Mouse (Mus musculus) urinary bladder, postnatal 25 days (tissue): ENCODE results near the gene Aldh3b2.
"Not testable (repeated sequence)": the region's sequence is repeated elsewhere in the genome, so short reads cannot be mapped to it uniquely, and the experiment has no call there.

ENCODE experiments used
- DNase-seq: peaks from one replicate; pipeline ENCODE4 v3.0.0; 2022; ENCODE audit warnings: low spot score

Gene Aldh3b2

DNA sequence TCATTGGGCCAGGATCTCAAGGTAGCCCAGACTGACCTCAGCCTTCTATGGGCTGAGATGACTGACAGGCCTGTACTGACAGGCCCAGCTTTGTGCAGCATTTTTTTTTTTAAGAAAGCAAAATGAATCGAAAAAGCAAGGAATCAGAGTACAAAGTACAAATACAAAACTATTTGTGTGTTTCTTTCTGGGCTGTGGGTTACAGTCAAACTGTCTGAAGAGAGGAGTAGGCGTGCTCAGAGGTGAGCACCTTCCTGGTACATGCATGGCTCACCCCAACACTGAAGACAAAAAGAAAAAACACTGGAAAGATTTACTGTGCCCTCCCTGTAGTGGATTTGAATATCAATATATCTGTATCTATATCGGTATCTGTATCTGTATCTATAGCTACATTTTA lies 24.3 kb upstream of the Aldh3b2 start:
- no peak for DNase-seq

GRCm38 (mm10) chr19:3948546-3948945 lies 23.6 kb upstream of the Aldh3b2 start:
- no peak for DNase-seq

GRCm38 (mm10) chr19:3950331-3950730 lies 21.8 kb upstream of the Aldh3b2 start:
- DNase-seq: no peak

- no peak for DNase-seq
These were observed 20.7 kb upstream of the Aldh3b2 start for GRCm38 (mm10) chr19:3951461-3951860.

DNA sequence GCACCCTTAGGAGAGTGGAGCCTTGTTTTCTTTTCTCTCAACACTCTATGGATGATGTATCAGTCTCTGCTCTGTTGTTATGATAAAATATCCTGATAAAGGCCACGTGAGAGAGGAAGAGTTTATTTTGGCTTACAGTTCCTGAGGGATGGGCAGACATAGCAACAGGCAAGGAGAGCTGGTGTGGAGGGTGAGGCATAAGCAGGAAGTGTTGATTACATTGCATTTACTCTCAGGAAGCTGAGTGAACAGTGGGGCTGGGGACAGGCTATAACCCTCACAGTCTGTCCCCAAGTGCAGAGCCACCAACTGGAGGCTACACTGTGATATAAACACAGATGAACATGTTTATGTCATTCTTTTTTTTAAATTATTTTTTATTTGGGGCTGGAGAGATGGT lies 20.0 kb upstream of the Aldh3b2 start:
- no peak for DNase-seq

GRCm38 (mm10) chr19:3955033-3955432 lies 17.1 kb upstream of the Aldh3b2 start:
- DNase-seq: no peak

- DNase-seq: no peak
These were observed 16.3 kb upstream of the Aldh3b2 start for GRCm38 (mm10) chr19:3955804-3956203.

DNA sequence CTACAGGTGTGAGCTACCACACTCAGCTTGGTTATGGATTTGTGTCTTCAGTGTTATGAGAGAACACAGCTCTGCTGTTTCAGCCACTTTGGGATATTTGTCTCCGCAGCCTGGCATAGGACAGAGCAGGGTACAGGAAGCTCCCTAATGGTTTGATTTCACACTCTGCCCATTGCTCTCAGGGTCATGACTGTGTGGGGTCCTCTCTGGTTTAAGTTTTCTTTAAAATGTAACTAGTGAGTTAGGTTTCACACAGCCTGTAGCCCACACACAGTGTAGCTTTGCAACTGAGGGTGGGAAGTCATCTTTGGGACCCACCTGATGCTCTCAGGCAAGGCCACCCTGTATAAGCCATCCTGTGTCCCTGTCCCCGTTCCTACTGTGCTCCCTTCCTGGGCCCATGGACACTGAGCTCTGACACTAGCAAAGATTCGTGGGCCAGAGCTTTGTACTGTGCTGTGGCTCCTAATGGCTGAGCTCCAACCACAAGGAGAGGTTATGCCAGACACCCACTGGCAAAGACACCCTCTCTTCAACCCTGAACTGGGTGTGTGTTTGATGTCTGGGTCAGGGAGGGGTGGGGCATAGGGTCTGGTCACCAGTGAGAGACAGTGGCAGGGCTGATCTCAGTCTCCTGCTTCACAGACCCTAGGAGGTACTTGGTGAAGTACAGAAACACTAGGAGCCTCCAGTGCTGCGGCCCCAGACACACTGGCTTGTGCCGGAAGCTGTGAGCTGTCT lies 14.7 kb upstream of the Aldh3b2 start:
- DNase-seq: not testable (repeated sequence)

DNA sequence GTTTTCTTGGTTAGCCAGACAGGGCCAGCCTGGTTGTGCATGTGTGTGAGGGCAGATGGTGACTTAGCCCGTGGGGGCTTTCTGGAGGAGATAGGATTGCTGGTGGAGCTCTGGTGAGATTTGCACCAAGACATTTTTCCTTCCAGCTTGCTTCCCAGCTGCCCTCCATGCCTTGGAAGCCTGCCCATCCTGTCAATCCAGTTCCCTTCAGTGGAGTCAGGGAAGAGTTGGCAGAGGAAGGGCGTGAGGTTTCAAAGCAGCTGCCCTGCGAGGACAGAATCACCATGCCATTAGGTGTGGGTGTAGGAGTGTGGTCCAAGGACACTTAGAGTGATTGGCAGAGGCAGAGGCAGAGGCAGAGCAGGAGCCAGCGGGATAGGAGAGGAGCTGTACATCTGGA lies 13.7 kb upstream of the Aldh3b2 start, which contains the start of gene Aldh3b3:
Gene Aldh3b3 (plus strand): TSS at position 176 of the 400 bp plus-strand sequence.
- DNase-seq: no peak

DNA sequence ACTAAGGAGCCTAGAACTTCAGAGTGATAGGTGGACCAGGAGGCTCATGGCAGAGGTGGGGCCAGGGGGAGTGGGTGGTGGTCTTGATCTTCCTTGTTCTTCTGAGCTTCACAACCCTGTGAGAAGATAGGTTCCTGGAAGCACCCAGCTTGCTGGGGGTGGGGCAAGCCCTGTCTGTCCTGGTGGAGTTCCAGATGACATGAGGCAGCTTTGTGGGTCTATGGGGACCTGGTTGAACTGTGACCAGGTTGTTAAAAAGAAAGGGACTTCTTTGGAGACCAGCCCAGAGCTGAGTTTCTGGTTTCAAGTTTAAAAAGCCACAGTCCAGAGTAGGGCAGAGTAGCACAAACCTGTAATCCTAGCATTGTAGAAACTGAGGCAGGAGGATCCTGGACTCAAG lies 13.1 kb upstream of the Aldh3b2 start:
- no peak for DNase-seq

DNA sequence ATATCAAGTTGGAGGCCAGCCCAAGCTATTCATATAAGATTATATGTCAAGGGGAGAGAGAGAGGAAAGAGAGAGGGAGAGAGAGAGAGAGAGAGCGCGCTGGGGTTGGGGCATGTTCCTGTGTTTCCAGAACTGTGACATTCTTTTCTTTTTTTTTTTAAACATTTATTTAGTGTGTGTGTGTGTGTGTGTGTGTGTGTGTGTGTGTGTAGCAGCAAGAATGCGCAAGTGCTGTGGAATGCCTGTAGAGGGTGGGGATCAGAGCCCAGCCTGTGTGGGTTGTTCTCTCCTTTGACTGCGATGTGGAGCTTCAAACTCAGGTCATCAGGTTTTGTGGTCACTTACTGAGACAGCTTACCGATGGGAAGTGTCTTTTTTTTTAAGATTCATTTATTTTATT lies 11.9 kb upstream of the Aldh3b2 start:
- DNase-seq: no peak

DNA sequence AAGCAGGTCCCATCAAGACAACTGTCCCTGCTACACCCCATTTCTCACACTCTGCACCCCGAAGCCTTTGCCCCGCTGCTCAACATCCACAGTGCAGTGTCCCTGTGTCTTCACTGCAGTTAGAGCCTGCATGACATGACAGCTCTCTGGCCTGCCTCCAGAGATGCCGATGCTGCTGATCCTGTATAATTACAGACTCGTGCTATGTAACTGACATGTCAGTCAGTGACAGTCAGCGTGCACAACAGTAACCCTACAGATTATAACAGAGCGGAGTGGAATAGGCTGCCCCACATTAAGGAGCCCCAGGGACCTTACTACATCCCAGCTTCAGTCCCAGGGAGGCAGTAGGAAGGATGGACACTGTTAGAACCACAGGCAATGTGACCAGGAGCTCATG lies 10.3 kb upstream of the Aldh3b2 start:
- not testable (repeated sequence) for DNase-seq

GRCm38 (mm10) chr19:3962469-3962868 lies 9.7 kb upstream of the Aldh3b2 start:
- no peak for DNase-seq

DNA sequence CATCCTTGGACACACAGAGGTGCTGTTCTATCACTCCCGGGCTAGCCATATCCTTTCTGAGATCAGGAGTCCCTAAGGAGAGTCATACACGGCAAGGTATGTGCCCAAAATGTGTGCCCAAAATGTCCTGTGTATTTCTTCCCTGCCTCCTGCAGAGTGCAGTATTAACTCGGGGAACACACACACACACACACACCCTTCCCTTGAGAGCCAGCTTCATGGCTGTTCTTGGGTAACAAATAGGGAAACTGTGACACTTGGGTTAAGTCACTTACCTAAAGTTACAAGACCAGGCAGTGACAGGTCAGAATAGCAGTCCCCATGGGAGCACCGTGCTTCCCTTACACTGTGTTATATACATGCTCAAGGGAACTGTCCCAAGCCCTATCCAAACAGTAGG lies 8.1 kb upstream of the Aldh3b2 start:
- DNase-seq: no peak

DNA sequence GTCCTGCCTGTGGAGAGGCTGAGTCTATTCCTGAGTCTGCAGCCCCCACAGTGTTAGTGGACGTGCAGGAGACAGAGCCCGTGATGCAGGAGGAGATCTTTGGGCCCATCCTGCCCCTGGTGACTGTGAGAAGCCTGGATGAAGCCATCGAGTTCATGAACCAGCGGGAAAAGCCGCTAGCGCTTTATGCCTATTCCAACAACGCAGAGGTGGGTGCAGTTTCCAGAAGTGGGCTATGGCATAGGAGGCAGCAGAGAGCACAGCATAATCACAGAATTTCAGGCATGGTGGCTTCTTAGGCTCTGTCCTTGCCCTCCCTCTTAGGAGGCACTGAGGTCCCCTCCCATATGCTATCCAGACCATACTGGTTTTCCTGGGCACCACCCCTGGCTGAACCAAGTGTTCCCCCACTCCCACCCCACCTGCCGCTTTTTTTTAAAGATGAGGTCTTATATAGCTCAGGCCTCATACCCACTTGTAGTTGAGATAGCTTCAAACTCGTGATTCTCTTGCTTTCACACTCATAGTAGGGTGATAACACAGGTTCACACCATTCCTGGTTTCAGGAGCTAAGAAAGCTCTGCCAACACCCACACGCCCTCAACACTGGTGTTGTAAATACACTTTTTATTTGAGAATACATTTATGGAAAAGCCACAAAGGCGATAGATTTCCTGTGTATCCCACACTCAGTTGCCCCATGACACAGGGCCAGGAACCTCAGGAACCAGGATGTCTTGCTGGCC lies 5.6 kb upstream of the Aldh3b2 start:
- no peak for DNase-seq

GRCm38 (mm10) chr19:3967258-3967657 lies 4.9 kb upstream of the Aldh3b2 start:
- DNase-seq: no peak

- DNase-seq: not testable (repeated sequence)
These were observed 2.5 kb downstream of the Aldh3b2 start for GRCm38 (mm10) chr19:3974608-3975007.

DNA sequence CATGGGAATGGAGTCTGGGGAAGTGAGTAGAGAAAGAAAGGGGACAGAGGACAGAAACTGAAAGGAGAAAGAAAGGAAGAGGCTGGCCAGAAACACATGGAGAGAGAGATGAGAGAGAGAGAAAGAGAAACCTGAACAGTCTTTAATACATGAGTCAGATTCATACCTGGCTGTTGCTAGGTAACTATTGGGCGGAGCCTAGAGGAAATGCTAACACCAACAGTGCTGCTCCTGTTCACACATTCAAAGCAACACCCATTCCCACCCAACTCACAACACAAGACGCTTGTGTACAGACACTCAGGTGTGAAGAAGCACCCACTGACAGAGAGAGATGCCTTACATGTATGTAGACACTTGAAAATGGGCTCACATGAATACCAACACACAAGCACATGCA lies 3.7 kb downstream of the Aldh3b2 start:
- DNase-seq: no peak

- peak; percentile 73 for DNase-seq
These were observed 8.2 kb downstream of the Aldh3b2 start for GRCm38 (mm10) chr19:3980309-3980708.

GRCm38 (mm10) chr19:3980917-3981316 lies 8.8 kb downstream of the Aldh3b2 start:
- DNase-seq: no peak

- DNase-seq: no peak
These were observed 11.5 kb downstream of the Aldh3b2 start for GRCm38 (mm10) chr19:3983527-3984200.

GRCm38 (mm10) chr19:3985261-3985681 lies 13.1 kb downstream of the Aldh3b2 start:
- no peak for DNase-seq

DNA sequence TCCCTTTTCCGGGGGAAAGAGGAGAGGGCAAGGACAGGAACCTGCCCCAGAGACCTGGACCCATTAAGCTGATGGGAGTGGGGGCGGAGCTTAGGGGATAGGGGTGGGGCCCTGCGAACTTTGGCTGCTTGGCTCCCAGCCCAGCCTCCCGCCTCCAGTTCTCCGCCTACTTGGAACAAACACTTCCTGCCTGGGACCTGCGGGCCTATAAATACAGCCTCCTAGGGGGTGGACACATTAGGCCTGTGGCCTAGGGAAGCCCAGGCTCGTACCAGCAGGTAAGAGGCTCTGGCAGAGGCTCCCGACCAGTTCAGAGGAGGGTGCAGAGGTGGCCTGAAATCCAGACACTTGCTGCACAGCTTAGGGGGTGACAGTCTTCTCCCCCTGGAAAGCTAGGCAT lies 14.2 kb downstream of the Aldh3b2 start, which contains the start of gene Acy3:
Gene Acy3 (plus strand): TSS at position 237 of the 400 bp plus-strand sequence.
- peak; percentile 60 for DNase-seq
